ENCODE assay signal across 33 mouse cellular contexts in genomic region chr6:37572935-37573334, GRCm38 (mm10). TPM values are rescaled to one million over a fixed set of nuclear protein-coding genes. Genes with fewer than 3 reads are reported as not detected.
"Had no signal": no experiment of that assay in that cellular context is flagged by ENCODE, and none has a peak within 500 bp of the region (broad histone marks: within the 10 kb centered on the region; RNA-seq: fewer than 3 reads in every experiment).

No protein-coding gene starts in this region.

- H3K4me1 ChIP-seq: forebrain, embryonic 15.5 days; heart, embryonic 10.5 days; heart, embryonic 12.5 days; hindbrain, embryonic 10.5 days; hindbrain, embryonic 12.5 days; limb, embryonic 10.5 days; limb, embryonic 12.5 days had no signal

- H3K36me3 ChIP-seq: forebrain, embryonic 15.5 days; heart, embryonic 10.5 days; heart, embryonic 12.5 days; hindbrain, embryonic 10.5 days; hindbrain, embryonic 12.5 days; limb, embryonic 10.5 days; limb, embryonic 12.5 days had no signal

- DNase-seq: forebrain, postnatal 0 days; gastrocnemius, postnatal 14 days; heart, adult 18-20 months; heart, postnatal 10 days; heart, postnatal 4 days; kidney, adult 8-10 months; kidney, postnatal 10 days; kidney, postnatal 36 days; liver had no signal

- ATAC-seq: forebrain, embryonic 15.5 days; forebrain, postnatal 0 days; hindbrain, embryonic 16.5 days; inflammation-experienced regulatory T-cells, adult 6 months had no signal

- H3K9ac ChIP-seq: forebrain, embryonic 15.5 days; forebrain, postnatal 0 days; heart, embryonic 12.5 days; hindbrain, embryonic 12.5 days; hindbrain, embryonic 14.5 days; limb, embryonic 12.5 days; liver, embryonic 14.5 days had no signal

- H3K9me3 ChIP-seq: forebrain, embryonic 15.5 days; heart, embryonic 10.5 days; hindbrain, embryonic 10.5 days; hindbrain, embryonic 12.5 days; limb, embryonic 10.5 days; limb, embryonic 12.5 days had no signal

- H3K4me3 ChIP-seq: forebrain, embryonic 15.5 days; heart, embryonic 10.5 days; heart, embryonic 12.5 days; hindbrain, embryonic 10.5 days; hindbrain, embryonic 12.5 days; layer of hippocampus, adult 2 months; left cerebral cortex, adult 2 months; limb, embryonic 10.5 days; limb, embryonic 12.5 days had no signal

- H3K27me3 ChIP-seq: forebrain, embryonic 15.5 days; heart, embryonic 12.5 days; hindbrain, embryonic 12.5 days; limb, embryonic 12.5 days had no signal

- H3K27ac ChIP-seq: forebrain, embryonic 15.5 days; heart, embryonic 10.5 days; hindbrain, embryonic 10.5 days; hindbrain, embryonic 12.5 days; hindbrain, embryonic 14.5 days; layer of hippocampus, adult 2 months; left cerebral cortex, adult 2 months; limb, embryonic 10.5 days; limb, embryonic 12.5 days; liver, embryonic 14.5 days had no signal

- H3K4me2 ChIP-seq: forebrain, embryonic 15.5 days; heart, embryonic 12.5 days; hindbrain, embryonic 12.5 days; hindbrain, embryonic 14.5 days; limb, embryonic 12.5 days; liver, embryonic 11.5 days had no signal

RNA-seq across cellular contexts. Expression of gene Akr1d1, which starts 43.0 kb away (rescaled TPM):
- total RNA-seq: forebrain, postnatal 0 days; gastrocnemius, adult 18-20 months; gastrocnemius, postnatal 14 days; granulocyte monocyte progenitor cell, adult 5-6 weeks; heart, adult 18-20 months; heart, adult 8-10 months; heart, postnatal 10 days; heart, postnatal 25 days; heart, postnatal 4 days; layer of hippocampus, adult 2 months; layer of hippocampus, postnatal 10 days; layer of hippocampus, postnatal 25 days; left cerebral cortex, adult 2 months; left cerebral cortex, postnatal 14 days; left cerebral cortex, postnatal 36 days had no signal
- polyA plus RNA-seq: forebrain, embryonic 15.5 days; forebrain, postnatal 0 days; heart, embryonic 10.5 days; heart, embryonic 12.5 days; heart, embryonic 14.5 days; heart, embryonic 16.5 days; hindbrain, embryonic 10.5 days; hindbrain, embryonic 12.5 days; hindbrain, embryonic 14.5 days; hindbrain, embryonic 16.5 days; inflammation-experienced regulatory T-cells, adult 6 months; limb, embryonic 10.5 days; limb, embryonic 12.5 days had no signal
